Mouse (Mus musculus) thymus, postnatal 36 days (tissue): ENCODE data around the gene Gm20388.
A peak's percentile ranks its signal among the peaks of the same experiment; 100 is the strongest.

Experiments
- DNase-seq, 2 experiments: peaks; one replicate each; pipeline ENCODE4 v3.0.0; 2022; ENCODE audit warnings: mixed read lengths in 2 of 2

Gm20388 gene

GRCm38 (mm10) chr8:123373403-123374238, 3463.0 kb downstream of the Gm20388 start, which contains the start of gene Tcf25:
Gene Tcf25, plus strand, starts transcription at chr8:123373753.
- DNase-seq = peak; percentile 94 to 96

- DNase-seq = peak; percentile 92 to 94
These were observed 3463.6 kb downstream of the Gm20388 start for GRCm38 (mm10) chr8:123374239-123374578.

- no peak for DNase-seq
These were observed 3465.1 kb downstream of the Gm20388 start for GRCm38 (mm10) chr8:123375701-123376100.

DNA sequence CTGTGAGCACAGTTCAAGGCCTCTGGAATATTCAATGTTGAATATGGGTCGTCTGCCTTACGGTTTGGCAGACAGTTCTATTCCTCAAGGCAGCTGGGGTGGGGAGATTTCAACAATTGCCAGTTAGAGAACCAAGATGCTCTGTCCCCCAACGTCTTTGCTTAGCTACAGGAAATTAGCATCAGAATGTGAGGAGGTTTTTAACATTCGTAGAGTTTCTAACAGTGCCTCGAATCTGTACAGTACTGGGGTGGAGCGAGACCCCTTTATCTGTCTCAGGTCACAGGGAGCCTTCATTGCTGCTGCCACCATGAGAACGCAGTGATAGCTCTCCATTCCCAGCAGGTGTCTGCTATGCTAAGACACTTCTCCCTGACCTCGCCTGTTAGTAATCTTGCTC, 3465.5 kb downstream of the Gm20388 start:
- no peak for DNase-seq

GRCm38 (mm10) chr8:123381711-123382110, 3471.1 kb downstream of the Gm20388 start:
- no peak for DNase-seq

- no peak for DNase-seq
These were observed 3471.9 kb downstream of the Gm20388 start for GRCm38 (mm10) chr8:123382516-123382915.

- DNase-seq = peak; percentile 43 to 48
These were observed 3474.4 kb downstream of the Gm20388 start for GRCm38 (mm10) chr8:123384883-123385540.

DNA sequence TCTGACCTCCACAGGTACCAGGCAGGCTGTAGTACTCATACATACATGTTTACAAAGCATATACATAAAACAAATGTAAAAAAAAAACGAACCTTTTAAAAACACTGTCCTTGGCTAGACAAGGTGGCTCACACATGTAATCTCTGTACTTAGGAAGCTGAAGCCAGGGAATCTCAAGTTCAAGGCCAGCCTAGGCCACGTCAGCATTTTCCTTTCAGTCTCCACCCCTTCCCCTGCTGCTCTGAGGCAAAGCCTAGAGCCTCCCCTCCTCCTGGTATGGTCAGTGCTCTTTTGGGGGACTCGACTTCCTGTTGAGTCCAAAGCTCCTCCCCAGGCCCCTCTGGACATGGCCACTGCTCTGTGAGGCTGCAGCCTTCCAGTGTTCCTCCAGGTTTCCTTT, 3476.4 kb downstream of the Gm20388 start:
- no peak for DNase-seq

DNA sequence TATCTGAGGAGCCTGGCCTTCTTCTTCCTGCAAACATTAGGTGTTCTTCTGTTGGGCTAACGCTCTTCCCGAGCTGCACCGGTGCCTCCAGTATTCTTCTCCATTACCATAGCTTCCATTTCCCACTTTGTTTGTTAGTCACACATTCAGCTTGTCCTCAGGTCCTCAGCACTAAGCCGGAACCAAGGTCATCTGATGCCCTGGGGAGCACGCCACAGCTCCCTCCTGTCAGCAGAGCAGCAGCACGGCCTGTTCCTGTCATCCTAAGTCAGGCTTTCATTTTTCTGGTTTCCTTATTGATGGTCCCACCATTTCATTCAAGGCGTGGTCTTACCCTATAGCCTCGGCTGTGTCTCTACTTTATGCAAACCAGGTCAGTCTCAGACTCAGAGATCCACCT, 3477.2 kb downstream of the Gm20388 start:
- no peak for DNase-seq

DNA sequence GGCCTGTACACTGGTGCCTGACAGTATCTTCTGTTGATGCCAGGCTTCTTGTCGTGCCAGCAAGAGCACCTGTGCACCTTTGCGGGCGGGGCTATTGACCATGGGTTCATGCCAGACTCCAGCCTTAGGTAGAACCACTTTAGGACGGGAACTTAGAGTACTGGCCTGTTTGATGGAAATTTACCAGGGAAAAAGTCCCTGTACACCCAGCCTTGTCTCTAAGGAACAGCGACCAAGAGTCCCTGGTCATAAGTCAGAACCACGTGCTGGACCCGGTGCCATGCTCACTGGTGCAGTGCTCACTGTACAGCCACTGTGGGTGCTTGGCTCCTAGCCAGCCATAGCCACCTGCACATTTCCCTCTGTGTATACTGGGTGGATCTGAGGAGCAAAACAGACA, 3478.4 kb downstream of the Gm20388 start:
- DNase-seq = no peak

GRCm38 (mm10) chr8:123398308-123398707, 3487.7 kb downstream of the Gm20388 start:
- no peak for DNase-seq

GRCm38 (mm10) chr8:123401936-123402335, 3491.3 kb downstream of the Gm20388 start:
- peak in 1 of 2 experiments; percentile 46 for DNase-seq

- DNase-seq = no peak
These were observed 3492.2 kb downstream of the Gm20388 start for GRCm38 (mm10) chr8:123402730-123403326.

DNA sequence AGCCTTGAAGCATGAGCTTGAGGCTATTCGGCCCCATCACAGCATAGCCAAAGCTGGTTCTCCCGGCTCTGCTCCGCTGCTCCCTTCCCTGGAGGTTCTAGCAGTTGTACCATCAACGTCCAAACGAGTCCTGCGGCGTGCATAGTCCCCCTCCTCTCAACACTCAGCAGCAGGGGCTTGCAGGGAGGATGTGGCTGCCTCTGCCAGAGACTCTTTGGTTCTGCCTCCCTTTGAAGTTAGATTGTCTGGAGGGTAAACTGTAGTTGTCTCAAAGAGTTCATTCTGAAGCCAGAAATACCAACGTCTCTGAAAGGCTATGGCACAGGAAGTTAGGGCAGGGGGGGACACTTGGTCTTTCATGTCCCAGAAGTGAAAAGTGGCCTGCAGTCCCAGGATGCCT, 3493.9 kb downstream of the Gm20388 start:
- peak; percentile 71 to 80 for DNase-seq

DNA sequence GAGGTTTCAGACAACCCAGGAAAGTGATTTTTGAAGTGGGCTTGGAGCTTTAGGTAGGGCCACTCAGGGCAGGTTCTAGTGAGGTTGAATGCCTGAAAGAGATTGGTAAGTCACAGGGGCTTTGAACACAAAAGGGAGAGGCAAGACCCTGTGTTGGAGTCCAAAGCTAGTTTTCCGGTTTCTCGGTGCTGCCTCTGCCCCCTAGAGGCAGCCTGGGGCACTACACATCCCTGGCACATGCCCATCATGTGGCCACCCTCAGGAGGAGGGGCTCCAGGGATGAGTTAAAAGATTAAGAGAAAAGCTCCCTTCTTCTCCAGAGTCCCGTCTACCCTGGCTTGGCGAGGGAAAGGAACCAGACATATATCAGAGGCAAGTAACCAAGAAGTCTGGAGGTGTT, 3496.1 kb downstream of the Gm20388 start, which contains the start of gene Mc1r:
Gene Mc1r (plus strand): TSS at position 322 of the 400 bp plus-strand sequence.
- peak; percentile 76 to 78 for DNase-seq

DNA sequence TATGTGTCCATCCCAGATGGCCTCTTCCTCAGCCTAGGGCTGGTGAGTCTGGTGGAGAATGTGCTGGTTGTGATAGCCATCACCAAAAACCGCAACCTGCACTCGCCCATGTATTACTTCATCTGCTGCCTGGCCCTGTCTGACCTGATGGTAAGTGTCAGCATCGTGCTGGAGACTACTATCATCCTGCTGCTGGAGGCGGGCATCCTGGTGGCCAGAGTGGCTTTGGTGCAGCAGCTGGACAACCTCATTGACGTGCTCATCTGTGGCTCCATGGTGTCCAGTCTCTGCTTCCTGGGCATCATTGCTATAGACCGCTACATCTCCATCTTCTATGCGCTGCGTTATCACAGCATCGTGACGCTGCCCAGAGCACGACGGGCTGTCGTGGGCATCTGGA, 3497.0 kb downstream of the Gm20388 start:
- DNase-seq = no peak

GRCm38 (mm10) chr8:123408586-123409544, 3498.2 kb downstream of the Gm20388 start:
- DNase-seq = no peak

GRCm38 (mm10) chr8:123410049-123410587, 3499.5 kb downstream of the Gm20388 start:
- no peak for DNase-seq

DNA sequence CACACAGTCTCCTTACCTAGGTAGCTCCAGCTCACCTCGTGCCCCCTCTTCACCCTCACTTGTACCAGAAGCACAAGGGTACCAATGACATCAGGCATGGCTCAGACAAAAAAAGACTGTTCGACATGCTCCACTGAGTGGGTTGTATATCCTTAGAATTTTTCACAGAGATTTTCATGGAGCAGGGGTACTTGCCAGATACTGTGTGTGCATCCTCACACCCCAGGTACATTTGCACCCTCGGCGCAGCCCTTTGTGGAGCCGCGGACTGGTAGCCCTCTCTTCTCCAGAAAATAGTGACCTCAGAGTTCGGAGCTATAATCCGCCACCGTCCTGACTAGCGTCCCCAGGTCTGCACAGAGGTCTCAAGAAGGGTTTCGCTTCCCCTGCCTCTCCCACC, 3500.1 kb downstream of the Gm20388 start:
- no peak for DNase-seq

GRCm38 (mm10) chr8:123411246-123411645, 3500.6 kb downstream of the Gm20388 start, which contains the start of gene Tubb3:
Gene Tubb3, plus strand, starts transcription at chr8:123411424.
- DNase-seq = peak; percentile 43 to 58

GRCm38 (mm10) chr8:123411781-123412327, 3501.2 kb downstream of the Gm20388 start:
- DNase-seq = peak in 1 of 2 experiments; percentile 55
